Mouse (Mus musculus) liver, embryonic 14 days (tissue): ENCODE measurements around the gene Ifna6. TPM values are rescaled to one million over a fixed set of nuclear protein-coding genes. Genes with fewer than 3 reads are reported as not detected.

Experiments
- polyA plus RNA-seq: library from polyadenylated mRNA; depleted of rRNA; stranded (reverse); fragments of >200 nt; gene quantifications from 2 replicates; pipeline ENCODE4 v1.2.3, GENCODE M21; 2012; rRNA removed

The Ifna6 gene
- polyA plus RNA-seq = not detected in 2 replicates

DNA sequence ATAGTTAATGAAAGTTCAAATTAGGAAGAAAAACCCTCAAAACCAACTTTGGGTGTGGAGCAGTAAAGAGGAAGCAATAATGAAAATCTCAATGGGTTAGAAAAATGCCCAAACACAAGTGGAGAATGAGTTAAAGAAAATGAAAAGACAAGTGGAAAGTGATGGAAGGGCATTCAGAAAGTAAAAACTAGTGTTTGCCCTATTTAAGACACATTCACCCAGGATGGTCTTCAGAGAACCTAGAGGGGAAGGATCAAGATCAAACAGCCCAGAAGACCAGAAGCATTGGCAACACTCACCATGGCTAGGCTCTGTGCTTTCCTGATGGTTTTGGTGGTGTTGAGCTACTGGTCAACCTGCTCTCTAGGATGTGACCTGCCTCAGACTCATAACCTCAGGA, at the start of gene Ifna6:
Ifna6 (plus strand) TSS at position 301 of the 400 bp plus-strand sequence.

GRCm38 (mm10) chr4:88779550-88779949, 47.7 kb upstream of the Ifna6 start, which contains the start of gene Gm13272:
Gm13272 (plus strand) TSS chr4:88779850.

GRCm38 (mm10) chr4:88781831-88782230, 45.4 kb upstream of the Ifna6 start, which contains the start of gene Ifnz:
Ifnz (plus strand) TSS chr4:88782131.

DNA sequence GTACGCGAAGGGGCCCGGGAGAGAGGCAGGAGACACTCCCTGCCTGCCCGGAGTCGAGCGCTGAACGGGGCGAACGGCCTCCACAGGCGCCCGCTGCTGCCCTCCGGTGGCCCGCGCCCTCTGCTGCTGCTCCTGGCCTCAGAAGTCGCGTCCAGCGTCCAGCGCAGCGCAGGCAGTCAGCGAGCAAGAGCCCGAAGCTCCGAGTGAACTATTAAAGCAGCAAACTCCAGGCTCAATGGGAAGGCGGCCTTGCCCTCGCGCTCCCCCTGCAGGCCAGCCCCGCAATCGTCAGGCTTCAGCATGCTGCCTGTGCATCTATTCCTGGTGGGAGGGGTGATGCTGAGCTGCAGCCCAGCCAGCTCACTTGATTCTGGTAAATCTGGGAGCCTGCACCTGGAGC, 41.8 kb upstream of the Ifna6 start, which contains the start of gene Gm13276:
Gm13276 (plus strand) TSS at position 301 of the 400 bp plus-strand sequence.

DNA sequence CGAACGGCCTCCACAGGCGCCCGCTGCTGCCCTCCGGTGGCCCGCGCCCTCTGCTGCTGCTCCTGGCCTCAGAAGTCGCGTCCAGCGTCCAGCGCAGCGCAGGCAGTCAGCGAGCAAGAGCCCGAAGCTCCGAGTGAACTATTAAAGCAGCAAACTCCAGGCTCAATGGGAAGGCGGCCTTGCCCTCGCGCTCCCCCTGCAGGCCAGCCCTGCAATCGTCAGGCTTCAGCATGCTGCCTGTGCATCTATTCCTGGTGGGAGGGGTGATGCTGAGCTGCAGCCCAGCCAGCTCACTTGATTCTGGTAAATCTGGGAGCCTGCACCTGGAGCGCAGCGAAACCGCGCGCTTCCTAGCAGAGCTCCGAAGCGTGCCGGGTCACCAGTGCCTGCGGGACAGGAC, 38.8 kb upstream of the Ifna6 start, which contains the start of gene Gm13277:
Gm13277 (plus strand) TSS at position 231 of the 400 bp plus-strand sequence.

GRCm38 (mm10) chr4:88791250-88791649, 36.0 kb upstream of the Ifna6 start, which contains the start of gene Gm13278:
Gm13278 (plus strand) TSS chr4:88791550.

GRCm38 (mm10) chr4:88793936-88794675, 33.1 kb upstream of the Ifna6 start, which contains the start of gene Gm13275:
Gm13275 (plus strand) TSS chr4:88794487.

GRCm38 (mm10) chr4:88797097-88797496, 30.1 kb upstream of the Ifna6 start, which contains the start of gene Gm13279:
Gm13279 (plus strand) TSS chr4:88797397.

GRCm38 (mm10) chr4:88799365-88799764, 27.9 kb upstream of the Ifna6 start, which contains the start of gene Gm13285:
Gm13285 (plus strand) TSS chr4:88799665.

DNA sequence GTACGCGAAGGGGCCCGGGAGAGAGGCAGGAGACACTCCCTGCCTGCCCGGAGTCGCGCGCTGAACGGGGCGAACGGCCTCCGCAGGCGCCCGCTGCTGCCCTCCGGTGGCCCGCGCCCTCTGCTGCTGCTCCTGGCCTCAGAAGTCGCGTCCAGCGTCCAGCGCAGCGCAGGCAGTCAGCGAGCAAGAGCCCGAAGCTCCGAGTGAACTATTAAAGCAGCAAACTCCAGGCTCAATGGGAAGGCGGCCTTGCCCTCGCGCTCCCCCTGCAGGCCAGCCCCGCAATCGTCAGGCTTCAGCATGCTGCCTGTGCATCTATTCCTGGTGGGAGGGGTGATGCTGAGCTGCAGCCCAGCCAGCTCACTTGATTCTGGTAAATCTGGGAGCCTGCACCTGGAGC, 24.3 kb upstream of the Ifna6 start, which contains the start of gene Gm13287:
Gm13287 (plus strand) TSS at position 301 of the 400 bp plus-strand sequence.

DNA sequence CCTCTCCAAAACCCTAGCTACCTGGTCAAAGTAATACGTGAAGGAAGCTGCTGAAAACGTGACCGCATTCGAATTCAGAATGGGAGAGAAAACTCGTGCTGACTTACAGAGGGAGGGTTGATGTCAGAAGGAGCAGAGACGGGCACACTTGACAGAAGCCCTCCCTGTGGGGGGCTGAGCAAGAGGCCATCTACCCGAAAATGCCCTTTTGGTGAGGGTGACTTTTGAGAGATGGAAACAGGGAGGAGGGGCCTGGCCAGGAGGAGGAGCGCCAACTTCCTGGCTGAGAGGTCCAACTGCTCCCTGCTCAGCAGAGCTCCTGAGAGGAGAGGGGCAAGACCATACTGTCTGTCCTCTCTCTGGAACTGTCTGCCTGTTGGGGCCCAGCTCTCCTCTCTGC, 22.0 kb upstream of the Ifna6 start, which contains the start of gene Gm13288:
Gm13288 (plus strand) TSS at position 301 of the 400 bp plus-strand sequence.

GRCm38 (mm10) chr4:88815928-88816327, 11.3 kb upstream of the Ifna6 start, which contains the start of gene Ifna7:
Ifna7 (plus strand) TSS chr4:88816228.

DNA sequence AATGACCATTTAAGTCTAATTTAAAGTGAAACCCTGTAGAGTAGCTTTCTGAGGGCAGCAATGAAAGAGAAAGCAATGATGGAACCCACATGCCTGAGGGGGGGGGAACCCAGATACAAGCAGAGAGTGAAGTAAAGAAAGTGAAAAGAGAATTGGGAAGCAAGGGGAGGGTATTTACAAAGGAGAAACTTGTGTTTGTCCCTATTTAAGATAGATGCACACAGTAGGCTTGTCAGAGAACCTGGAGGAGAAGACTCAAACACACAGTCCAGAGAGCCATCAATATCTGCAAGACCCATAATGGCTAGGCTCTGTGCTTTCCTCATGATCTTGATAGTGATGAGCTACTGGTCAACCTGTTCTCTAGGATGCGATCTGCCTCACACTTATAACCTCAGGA, 7.6 kb upstream of the Ifna6 start, which contains the start of gene Ifna11:
Ifna11 (plus strand) TSS at position 301 of the 400 bp plus-strand sequence.

DNA sequence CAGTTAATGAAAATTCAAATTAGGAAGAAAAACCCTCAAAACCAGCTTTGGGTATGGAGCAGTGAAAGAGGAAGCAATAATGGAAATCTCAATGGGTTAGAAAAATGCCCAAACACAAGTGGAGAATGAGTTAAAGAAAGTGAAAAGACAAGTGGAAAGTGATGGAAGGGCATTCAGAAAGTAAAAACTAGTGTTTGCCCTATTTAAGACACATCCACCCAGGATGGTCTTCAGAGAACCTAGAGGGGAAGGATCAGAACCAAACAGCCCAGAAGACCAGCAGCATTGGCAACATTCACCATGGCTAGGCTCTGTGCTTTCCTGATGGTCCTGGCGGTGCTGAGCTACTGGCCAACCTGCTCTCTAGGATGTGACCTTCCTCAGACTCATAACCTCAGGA, 8.0 kb downstream of the Ifna6 start, which contains the start of gene Ifna5:
Ifna5 (plus strand) TSS at position 301 of the 400 bp plus-strand sequence.

DNA sequence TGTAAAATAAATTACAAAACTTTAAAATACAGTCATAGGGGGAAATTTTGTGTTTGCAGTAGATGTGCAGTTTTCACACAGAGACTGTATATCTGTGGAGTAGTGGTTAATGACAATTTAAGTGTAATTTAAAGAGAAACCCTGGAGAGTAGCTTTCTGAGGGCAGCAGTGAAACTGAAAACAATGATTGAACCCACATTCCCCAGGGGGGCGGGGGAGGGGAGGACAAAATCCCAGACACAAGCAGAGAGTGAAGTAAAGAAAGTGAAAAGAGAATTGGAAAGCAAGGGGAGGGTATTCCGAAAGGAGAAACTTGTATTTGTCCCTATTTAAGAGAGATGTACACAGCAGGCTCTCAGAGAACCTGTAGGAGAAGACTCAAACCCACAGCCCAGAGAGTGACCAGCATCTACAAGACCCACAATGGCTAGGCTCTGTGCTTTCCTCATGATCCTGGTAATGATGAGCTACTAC, 14.3 kb downstream of the Ifna6 start, which contains the start of gene Ifna4:
Ifna4 (plus strand) TSS at position 424 of the 474 bp plus-strand sequence.

GRCm38 (mm10) chr4:88849698-88850097, 22.5 kb downstream of the Ifna6 start, which contains the start of gene Ifna1:
Ifna1 (plus strand) TSS chr4:88850087.

Other genes starting within 250 kb of the Ifna6 start
- not detected in 2 replicates for gene Ifna9, start 235.0 kb upstream of the Ifna6 start, polyA plus RNA-seq
- not detected in 2 replicates for gene Ifna12, start 224.0 kb upstream of the Ifna6 start, polyA plus RNA-seq
- gene C87499, start 193.0 kb upstream of the Ifna6 start, polyA plus RNA-seq = not detected in 2 replicates
- gene Ifna13, start 183.0 kb upstream of the Ifna6 start, polyA plus RNA-seq = not detected in 2 replicates
- not detected in 2 replicates for gene Ifna16, start 150.5 kb upstream of the Ifna6 start, polyA plus RNA-seq
- gene Ifna2, start 143.5 kb upstream of the Ifna6 start, polyA plus RNA-seq = not detected in 2 replicates
- gene Ifnab, start 136.1 kb upstream of the Ifna6 start, polyA plus RNA-seq = 0.06 TPM in 1 of 2 replicates, not detected in the other
- gene Gm26566, start 105.6 kb upstream of the Ifna6 start, polyA plus RNA-seq = 0.06 and 0.10 TPM in 2 replicates
- 9.1 and 11.2 TPM in 2 replicates for gene Klhl9, start 105.0 kb upstream of the Ifna6 start, polyA plus RNA-seq
- not detected in 2 replicates for gene Gm13271, start 72.5 kb upstream of the Ifna6 start, polyA plus RNA-seq
- gene Gm13283, start 67.3 kb upstream of the Ifna6 start, polyA plus RNA-seq = not detected in 2 replicates
- gene Gm13290, start 53.6 kb upstream of the Ifna6 start, polyA plus RNA-seq = not detected in 2 replicates
- not detected in 2 replicates for gene Gm13289, start 50.5 kb upstream of the Ifna6 start, polyA plus RNA-seq
- gene Gm13272, start 47.6 kb upstream of the Ifna6 start, polyA plus RNA-seq = not detected in 2 replicates
- gene Ifnz, start 45.3 kb upstream of the Ifna6 start, polyA plus RNA-seq = 0.01 TPM in 1 of 2 replicates, not detected in the other
- not detected in 2 replicates for gene Gm13276, start 41.7 kb upstream of the Ifna6 start, polyA plus RNA-seq
- gene Gm13277, start 38.8 kb upstream of the Ifna6 start, polyA plus RNA-seq = not detected in 2 replicates
- gene Gm13278, start 35.9 kb upstream of the Ifna6 start, polyA plus RNA-seq = not detected in 2 replicates
- gene Gm13275, start 32.9 kb upstream of the Ifna6 start, polyA plus RNA-seq = 0.06 TPM in 1 of 2 replicates, not detected in the other
- gene Gm13279, start 30.0 kb upstream of the Ifna6 start, polyA plus RNA-seq = not detected in 2 replicates
- gene Gm13285, start 27.8 kb upstream of the Ifna6 start, polyA plus RNA-seq = not detected in 2 replicates
- gene Gm13287, start 24.2 kb upstream of the Ifna6 start, polyA plus RNA-seq = not detected in 2 replicates
- gene Gm13288, start 21.9 kb upstream of the Ifna6 start, polyA plus RNA-seq = not detected in 2 replicates
- not detected in 2 replicates for gene Ifna7, start 11.2 kb upstream of the Ifna6 start, polyA plus RNA-seq
- not detected in 2 replicates for gene Ifna11, start 7.5 kb upstream of the Ifna6 start, polyA plus RNA-seq
- not detected in 2 replicates for gene Ifna5, start 8.1 kb downstream of the Ifna6 start, polyA plus RNA-seq
- not detected in 2 replicates for gene Ifna4, start 14.4 kb downstream of the Ifna6 start, polyA plus RNA-seq
- not detected in 2 replicates for gene Ifna1, start 22.7 kb downstream of the Ifna6 start, polyA plus RNA-seq
- gene Ifne, start 52.8 kb downstream of the Ifna6 start, polyA plus RNA-seq = not detected in 2 replicates